Mouse (Mus musculus) urinary bladder, postnatal 25 days (tissue): ENCODE data around the gene Shroom3.

Experiments
- DNase-seq: peaks from one replicate; pipeline ENCODE4 v3.0.0; 2022; ENCODE audit warnings: low spot score

The Shroom3 gene

DNA sequence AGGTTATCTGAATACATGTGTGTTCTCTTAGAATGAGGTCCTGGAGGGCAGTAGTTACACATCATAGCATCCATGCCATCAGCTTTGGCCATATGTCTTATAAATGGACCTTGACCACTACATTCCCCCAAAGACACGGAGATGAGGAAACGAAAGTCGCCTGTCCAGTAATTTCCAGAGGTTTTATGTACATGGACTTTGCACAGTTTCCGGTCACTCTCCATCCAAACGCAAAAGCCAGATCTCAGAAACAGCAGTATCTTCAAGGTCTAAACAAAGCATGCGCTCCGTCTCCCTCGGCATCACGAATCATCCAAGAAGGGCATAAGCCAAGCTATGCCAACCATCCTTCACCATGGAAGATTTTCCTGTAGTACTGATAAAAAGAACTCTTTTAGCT is 325.0 kb downstream of the Shroom3 start:
- DNase-seq = no peak
